Mouse (Mus musculus): ENCODE results near the gene Btbd19. TPM values are rescaled to one million over a fixed set of nuclear protein-coding genes. Genes with fewer than 3 reads are reported as not detected.
A peak's percentile ranks its signal among the peaks of the same experiment; 100 is the strongest.

Gene Btbd19
- total and polyA plus RNA-seq, 2 experiments from 2014 or later = 2.7 to 8.6 TPM

DNA sequence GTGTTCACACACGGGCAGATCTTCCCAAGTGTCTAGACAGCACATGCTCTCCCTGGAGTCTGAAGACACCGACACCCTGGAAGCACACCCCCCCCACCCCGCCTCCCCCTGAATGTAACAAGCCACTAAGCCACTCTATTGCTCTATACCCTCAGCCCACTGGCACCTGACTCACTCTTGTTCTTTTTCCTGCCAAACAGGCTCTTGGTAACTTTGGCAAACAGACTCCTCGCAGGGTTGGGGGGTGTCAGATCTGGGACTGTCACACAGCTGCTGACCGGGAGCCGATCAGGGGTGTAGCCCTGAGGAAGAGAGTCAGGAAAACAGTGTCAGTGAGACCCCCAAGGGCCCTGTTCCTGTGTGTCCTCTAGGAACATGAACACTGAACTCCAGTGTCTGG is 5.7 kb upstream of the Btbd19 start:
- Histone ChIP-seq H3K4me3 (ENCODE audit: low read depth, low read length) (no peak overlapping the region), H3K36me3 (replicated peaks; ENCODE audit: control insufficient read depth, insufficient read depth, low read length) (0 out of 2 replicates have a peak, but pooled peaks cover 8% of the 10 kb centered on the region), H3K27me3 (ENCODE audit: control insufficient read depth, insufficient read depth, low read length) (peaks cover 9% of the 10 kb centered on the region; the same call in 1 of the 2 replicates), H3K27ac (ENCODE audit: low read depth) (no peak overlapping the region), H3K4me2 (ENCODE audit: low read depth, low read length) (no peak overlapping the region), H3K9me3 (replicated peaks; ENCODE audit: control insufficient read depth, low read length) (no peaks in the 10 kb centered on the region), H3K4me1 (ENCODE audit: control insufficient read depth, insufficient read depth) (0 out of 2 replicates have a peak, but pooled peaks cover 4% of the 10 kb centered on the region), H3K9ac (replicated peaks; ENCODE audit: low read depth, low read length) (no peak overlapping the region)
- no peak for TF ChIP-seq CTCF (IDR thresholded peaks at IDR 0.05; ENCODE audit: low read depth)
- TF ChIP-seq EP300 (IDR thresholded peaks at IDR 0.05; ENCODE audit: low read depth) = no peak
- no peak for ATAC-seq (ENCODE audit: insufficient read depth, low read depth)
- no peak for DNase-seq (ENCODE audit: low spot score)
- 74% methylated on average over 6 of the region's 6 CpGs for WGBS

DNA sequence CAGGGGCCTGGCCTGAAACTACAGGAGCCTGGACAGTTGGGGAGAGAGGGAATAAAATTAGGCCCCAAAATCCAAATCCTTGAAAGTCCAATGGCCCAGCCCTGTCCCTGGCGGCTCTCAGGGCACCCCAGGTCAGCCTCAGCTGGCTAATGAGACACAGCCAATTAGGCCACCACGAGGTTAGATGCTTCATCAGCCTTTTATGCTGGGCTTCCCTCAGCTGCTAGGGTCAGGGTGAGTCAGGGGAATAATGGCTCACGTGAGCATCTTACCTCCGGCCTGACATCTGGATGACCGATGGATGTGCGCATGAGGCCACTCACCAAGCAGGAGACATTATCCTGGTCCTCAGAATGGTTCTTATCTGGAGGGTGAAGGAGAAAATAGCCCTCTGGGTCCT is 5.3 kb upstream of the Btbd19 start:
- no peak for TF ChIP-seq EP300 (IDR thresholded peaks at IDR 0.05; ENCODE audit: low read depth)
- no peak for TF ChIP-seq CTCF (IDR thresholded peaks at IDR 0.05; ENCODE audit: low read depth)
- Histone ChIP-seq H3K36me3 (replicated peaks; ENCODE audit: control insufficient read depth, insufficient read depth, low read length) (0 out of 2 replicates have a peak, but pooled peaks cover 8% of the 10 kb centered on the region), H3K27me3 (ENCODE audit: control insufficient read depth, insufficient read depth, low read length) (peaks cover 9% of the 10 kb centered on the region; the same call in 1 of the 2 replicates), H3K4me3 (ENCODE audit: low read depth, low read length) (no peak overlapping the region), H3K4me2 (ENCODE audit: low read depth, low read length) (no peak overlapping the region), H3K9ac (replicated peaks; ENCODE audit: low read depth, low read length) (no peak overlapping the region), H3K9me3 (replicated peaks; ENCODE audit: control insufficient read depth, low read length) (no peaks in the 10 kb centered on the region), H3K4me1 (ENCODE audit: control insufficient read depth, insufficient read depth) (0 out of 2 replicates have a peak, but pooled peaks cover 4% of the 10 kb centered on the region), H3K27ac (ENCODE audit: low read depth) (no peak overlapping the region)
- WGBS = 80% methylated on average over 6 of the region's 6 CpGs
- ATAC-seq (ENCODE audit: insufficient read depth, low read depth) (no peak), DNase-seq (ENCODE audit: low spot score) (no peak)

DNA sequence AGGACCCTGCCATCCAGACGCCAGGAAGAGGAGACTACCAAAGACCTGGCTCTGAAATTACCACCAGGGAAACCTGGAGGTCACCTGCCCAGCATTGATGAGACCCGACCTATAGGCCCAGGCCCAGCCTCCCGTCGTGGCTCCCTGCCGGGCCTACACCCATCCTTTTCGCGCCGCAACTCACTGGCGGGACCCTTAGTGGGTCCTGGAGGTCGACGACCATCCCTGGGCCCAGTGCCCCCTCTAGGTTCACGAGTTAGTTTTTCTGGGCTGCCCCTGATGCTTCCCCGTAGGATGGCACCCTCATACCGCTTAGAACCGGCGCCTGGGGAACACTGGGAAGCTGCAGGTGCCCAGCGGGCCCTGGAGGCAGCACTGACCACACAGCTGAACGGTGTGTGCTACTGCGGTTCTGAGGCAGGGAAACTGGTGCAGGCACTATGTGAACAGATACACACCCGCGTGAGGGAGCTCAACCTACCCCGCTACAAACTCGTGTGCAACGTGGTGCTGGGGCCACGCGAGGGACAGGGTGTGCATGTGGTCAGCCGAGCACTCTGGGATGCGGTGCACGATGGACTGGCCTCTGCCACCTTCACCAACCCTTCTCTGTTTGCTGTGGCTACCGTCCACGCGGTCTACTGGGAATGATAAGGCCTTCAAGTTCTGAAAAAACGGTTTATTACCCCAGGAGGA is 2.6 kb upstream of the Btbd19 start:
- no peak for DNase-seq (ENCODE audit: low spot score)
- 85% methylated on average over 33 of the region's 33 CpGs for WGBS
- ATAC-seq (ENCODE audit: insufficient read depth, low read depth) = no peak

DNA sequence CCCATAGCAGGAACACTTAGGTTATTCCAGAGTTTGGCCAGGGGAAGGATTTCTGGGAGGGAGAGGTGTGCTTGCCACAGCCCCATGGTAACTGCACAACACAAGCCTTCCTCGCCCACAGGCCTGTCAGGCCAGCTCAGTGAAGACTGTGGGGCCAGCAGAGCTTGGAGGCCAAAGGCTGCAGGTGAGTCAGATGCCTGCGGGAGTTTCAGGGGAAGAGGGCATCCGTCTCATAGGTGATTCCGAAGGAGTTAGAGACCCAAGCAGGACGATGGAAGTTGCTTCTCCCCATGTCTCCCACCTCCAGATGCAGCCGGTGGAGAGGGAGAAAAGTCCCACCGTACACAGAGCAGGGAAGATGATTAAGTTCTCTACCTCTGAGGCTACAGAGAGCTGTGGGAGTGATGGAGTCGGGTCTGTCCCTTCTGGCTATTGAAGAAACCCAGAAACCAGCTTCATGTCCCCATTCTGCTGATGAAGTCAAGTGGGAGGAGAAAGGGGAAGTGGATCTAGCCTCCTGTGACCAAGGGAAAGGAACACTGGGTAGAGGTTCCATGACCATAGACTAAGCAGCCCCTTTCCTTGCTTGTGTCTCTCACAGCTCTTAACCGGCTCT is 1.3 kb upstream of the Btbd19 start, which contains the start of gene Tctex1d4:
Gene Tctex1d4, plus strand, starts transcription at position 120 of the 616 bp plus-strand sequence.
- 0 out of 2 replicates have a peak, but pooled peaks cover 6% of the 10 kb centered on the region for H3K4me1 ChIP-seq (ENCODE audit: control insufficient read depth, insufficient read depth)
- H3K27me3 ChIP-seq (ENCODE audit: control insufficient read depth, insufficient read depth, low read length) = no peaks in the 10 kb centered on the region
- H3K36me3 ChIP-seq (replicated peaks; ENCODE audit: control insufficient read depth, insufficient read depth, low read length) = 0 out of 2 replicates have a peak, but pooled peaks cover 8% of the 10 kb centered on the region
- DNase-seq (ENCODE audit: low spot score) = no peak
- peak within 1 kb of the TSS; percentile 31 for H3K4me2 ChIP-seq (ENCODE audit: low read depth, low read length)
- WGBS = 72% methylated on average over 9 of the region's 9 CpGs
- peak within 1 kb of the TSS; percentile 31 for H3K9ac ChIP-seq (replicated peaks; ENCODE audit: low read depth, low read length)
- no peaks in the 10 kb centered on the region for H3K9me3 ChIP-seq (replicated peaks; ENCODE audit: control insufficient read depth, low read length)
- ATAC-seq (ENCODE audit: insufficient read depth, low read depth) = no peak
- no peak for TF ChIP-seq CTCF (IDR thresholded peaks at IDR 0.05; ENCODE audit: low read depth)
- TF ChIP-seq EP300 (IDR thresholded peaks at IDR 0.05; ENCODE audit: low read depth) = no peak
- H3K4me3 ChIP-seq (ENCODE audit: low read depth, low read length) = no peak within 1 kb of the TSS
- H3K27ac ChIP-seq (ENCODE audit: low read depth) = peak within 1 kb of the TSS; percentile 97

More for the DNA sequence above, 2.6 kb upstream of the Btbd19 start:
- Histone ChIP-seq H3K27ac (ENCODE audit: low read depth) (no peak overlapping the region), H3K27me3 (ENCODE audit: control insufficient read depth, insufficient read depth, low read length) (peaks cover 7% of the 10 kb centered on the region; the same call in 1 of the 2 replicates), H3K4me3 (ENCODE audit: low read depth, low read length) (no peak overlapping the region), H3K36me3 (replicated peaks; ENCODE audit: control insufficient read depth, insufficient read depth, low read length) (0 out of 2 replicates have a peak, but pooled peaks cover 8% of the 10 kb centered on the region), H3K4me1 (ENCODE audit: control insufficient read depth, insufficient read depth) (0 out of 2 replicates have a peak, but pooled peaks cover 6% of the 10 kb centered on the region), H3K4me2 (ENCODE audit: low read depth, low read length) (no peak overlapping the region), H3K9me3 (replicated peaks; ENCODE audit: control insufficient read depth, low read length) (no peaks in the 10 kb centered on the region), H3K9ac (replicated peaks; ENCODE audit: low read depth, low read length) (no peak overlapping the region)
- no peak for TF ChIP-seq CTCF (IDR thresholded peaks at IDR 0.05; ENCODE audit: low read depth)
- no peak for TF ChIP-seq EP300 (IDR thresholded peaks at IDR 0.05; ENCODE audit: low read depth)

DNA sequence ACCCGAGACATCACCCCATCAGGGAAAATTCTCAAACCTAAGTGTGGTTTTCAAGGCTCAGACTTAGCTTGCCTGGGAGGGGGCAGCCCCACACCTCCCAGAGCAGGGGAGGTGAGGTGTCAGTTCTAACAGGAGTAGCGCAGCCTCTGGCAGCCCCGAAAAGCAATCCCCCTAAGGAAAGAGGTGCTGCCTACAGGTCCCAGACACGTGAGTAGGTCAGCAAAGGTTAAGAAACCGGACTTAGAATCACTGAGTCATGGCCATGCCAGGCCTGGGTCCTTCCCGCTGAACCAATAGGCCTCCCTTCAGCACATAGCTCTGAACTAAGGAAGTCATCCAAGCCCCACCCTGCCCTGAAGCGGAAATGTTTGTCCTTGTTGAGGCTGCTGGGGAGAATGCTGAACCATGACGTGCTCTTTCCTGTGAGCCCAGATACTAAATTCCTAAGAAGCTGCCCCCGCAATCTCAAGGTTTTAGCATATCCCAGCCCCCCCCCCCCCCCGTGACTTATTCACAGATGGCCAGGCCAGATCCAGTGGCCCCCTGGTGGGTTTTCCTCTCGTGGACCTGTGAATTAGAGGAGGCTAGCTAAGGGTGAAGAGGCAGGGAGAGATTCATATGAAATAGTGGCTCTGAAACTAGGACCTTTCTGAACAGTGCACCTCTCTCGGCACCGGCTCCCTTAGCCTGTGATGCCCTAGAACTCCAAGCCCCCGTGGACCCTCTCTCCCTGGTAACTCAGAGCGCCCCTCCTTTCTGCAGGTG is 567 bp upstream of the Btbd19 start:
- 0 out of 2 replicates have a peak, but pooled peaks cover 8% of the 10 kb centered on the region for H3K36me3 ChIP-seq (replicated peaks; ENCODE audit: control insufficient read depth, insufficient read depth, low read length)
- H3K4me2 ChIP-seq (ENCODE audit: low read depth, low read length) = peak overlapping the region; percentile 31
- no peaks in the 10 kb centered on the region for H3K9me3 ChIP-seq (replicated peaks; ENCODE audit: control insufficient read depth, low read length)
- no peak overlapping the region for H3K4me3 ChIP-seq (ENCODE audit: low read depth, low read length)
- H3K4me1 ChIP-seq (ENCODE audit: control insufficient read depth, insufficient read depth) = 0 out of 2 replicates have a peak, but pooled peaks cover 6% of the 10 kb centered on the region
- DNase-seq (ENCODE audit: low spot score) (peak; percentile 90), ATAC-seq (ENCODE audit: insufficient read depth, low read depth) (peak; percentile 81)
- WGBS = 39% methylated on average over 15 of the region's 15 CpGs
- peak overlapping the region; percentile 31 for H3K9ac ChIP-seq (replicated peaks; ENCODE audit: low read depth, low read length)
- peak overlapping the region; percentile 97 for H3K27ac ChIP-seq (ENCODE audit: low read depth)
- H3K27me3 ChIP-seq (ENCODE audit: control insufficient read depth, insufficient read depth, low read length) = no peaks in the 10 kb centered on the region
- TF ChIP-seq CTCF (IDR thresholded peaks at IDR 0.05; ENCODE audit: low read depth) = no peak
- TF ChIP-seq EP300 (IDR thresholded peaks at IDR 0.05; ENCODE audit: low read depth) = peak; percentile 44; the same call in 1 of the 2 replicates
